Mouse (Mus musculus): ENCODE data around the gene Gm28043. TPM values are rescaled to one million over a fixed set of nuclear protein-coding genes. Genes with fewer than 3 reads are reported as not detected.
A peak's percentile ranks its signal among the peaks of the same experiment; 100 is the strongest.

Gm28043 gene
- polyA plus RNA-seq, 1 experiment, result 1.0 TPM

DNA sequence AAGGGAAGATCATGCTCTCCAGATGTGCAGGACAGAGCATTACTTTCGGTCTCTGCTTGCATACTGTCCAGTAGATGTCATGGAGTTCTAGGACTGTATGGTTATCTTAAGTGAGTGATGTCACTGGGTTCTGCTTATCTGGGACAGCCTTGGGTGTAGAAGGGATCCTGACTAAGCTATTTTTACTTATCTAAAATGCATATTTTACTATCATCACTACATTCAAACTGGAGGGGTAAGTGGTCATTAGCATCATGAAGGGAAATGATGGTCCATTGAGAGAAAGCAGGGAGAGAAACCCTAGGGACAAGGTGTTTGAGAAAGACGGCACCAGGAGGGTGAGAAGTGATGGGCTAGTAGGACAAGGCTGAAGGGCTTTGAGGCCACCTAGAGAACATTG lies 43.6 kb downstream of the Gm28043 start:
- Histone ChIP-seq H3K79me2 (ENCODE audit: control insufficient read depth, insufficient read depth) (peaks cover 14% of the 10 kb centered on the region), H3K4me2 (ENCODE audit: low read depth) (no peak overlapping the region), H3K27me3 (ENCODE audit: control insufficient read depth, insufficient read depth, insufficient read length) (no peaks in the 10 kb centered on the region), H3K4me3 (no peak overlapping the region), H3K36me3 (ENCODE audit: control insufficient read depth, insufficient read depth) (no peaks in the 10 kb centered on the region), H3ac (ENCODE audit: control insufficient read depth, insufficient read length) (no peak overlapping the region)
- TF ChIP-seq USF1 (IDR thresholded peaks at IDR 0.05; ENCODE audit: low read depth) (no peak), POLR2A (IDR thresholded peaks at IDR 0.05; ENCODE audit: insufficient read length, low read depth) (no peak), REST (IDR thresholded peaks at IDR 0.05; ENCODE audit: insufficient read depth, insufficient read length) (no peak), CEBPB (IDR thresholded peaks at IDR 0.05; ENCODE audit: insufficient read depth, poor library complexity, severe bottlenecking) (no peak), POLR2AphosphoS2 (IDR thresholded peaks at IDR 0.05; ENCODE audit: insufficient read length, low read depth) (no peak), TCF3 (IDR thresholded peaks at IDR 0.05; ENCODE audit: insufficient read length, low read depth) (no peak), MYOD1 (IDR thresholded peaks at IDR 0.05; ENCODE audit: control insufficient read depth in 1 of 3, insufficient read length in 2 of 3, low read depth in 2 of 3) (no peak), SRF (IDR thresholded peaks at IDR 0.05; ENCODE audit: control insufficient read depth, insufficient read length, low read depth) (no peak), E2F4 (IDR thresholded peaks at IDR 0.05; ENCODE audit: insufficient read depth) (no peak), TCF12 (IDR thresholded peaks at IDR 0.05; ENCODE audit: insufficient read depth, poor library complexity, severe bottlenecking) (no peak), MYOG (IDR thresholded peaks at IDR 0.05; ENCODE audit: control insufficient read depth in 1 of 3, insufficient read depth in 1 of 3, insufficient read length in 2 of 3, low read depth in 2 of 3) (no peak)

DNA sequence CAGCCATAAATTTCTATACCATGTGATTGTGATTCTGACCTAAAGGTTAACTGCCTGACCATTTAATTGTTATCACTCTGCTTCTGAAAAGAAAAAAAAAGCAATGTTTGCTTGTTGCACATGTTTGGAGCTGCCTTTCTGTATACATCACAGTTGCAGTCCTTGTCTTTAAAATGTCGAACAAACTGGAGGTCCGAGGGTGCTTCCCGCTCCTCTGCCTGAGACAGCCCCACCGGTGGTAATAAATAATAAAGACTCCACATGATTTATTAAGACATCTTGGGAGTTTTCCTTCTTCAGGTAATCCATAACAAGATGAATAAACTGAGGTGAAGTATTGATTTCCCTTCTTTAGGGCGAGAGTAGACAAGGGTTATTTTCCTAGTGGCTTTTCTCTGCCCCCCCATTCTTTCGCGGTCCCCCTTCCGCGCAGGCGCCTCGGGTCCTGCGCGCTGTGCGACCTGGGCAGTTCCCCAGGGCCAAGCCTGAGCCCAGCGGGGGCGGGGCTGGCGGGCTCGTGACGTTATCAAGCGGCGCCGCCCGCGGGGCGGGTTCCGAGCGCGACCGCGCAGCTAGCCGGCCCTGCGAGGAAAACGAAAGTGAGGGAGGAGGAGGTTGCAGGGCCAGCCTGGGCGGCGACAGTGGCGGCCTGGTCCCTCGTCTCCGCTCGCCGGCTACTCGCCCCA lies 45.5 kb downstream of the Gm28043 start, which contains the start of gene Cmtr1:
Gene Cmtr1, plus strand, starts transcription at position 520 of the 686 bp plus-strand sequence.
- H3K79me2 ChIP-seq (ENCODE audit: control insufficient read depth, insufficient read depth), result peaks cover 14% of the 10 kb centered on the region
- peak within 1 kb of the TSS; percentile 83 for H3K4me3 ChIP-seq
- no peaks in the 10 kb centered on the region for H3K36me3 ChIP-seq (ENCODE audit: control insufficient read depth, insufficient read depth)
- TF ChIP-seq REST (IDR thresholded peaks at IDR 0.05; ENCODE audit: insufficient read depth, insufficient read length) (no peak), E2F4 (IDR thresholded peaks at IDR 0.05; ENCODE audit: insufficient read depth) (peak; percentile 59), MAX (IDR thresholded peaks at IDR 0.05; ENCODE audit: low read depth) (no peak), TCF12 (IDR thresholded peaks at IDR 0.05; ENCODE audit: insufficient read depth, poor library complexity, severe bottlenecking) (no peak), USF1 (IDR thresholded peaks at IDR 0.05; ENCODE audit: low read depth) (no peak), POLR2A (IDR thresholded peaks at IDR 0.05; ENCODE audit: insufficient read length, low read depth) (peak; percentile 97), MYOD1 (IDR thresholded peaks at IDR 0.05; ENCODE audit: control insufficient read depth in 1 of 3, insufficient read length in 2 of 3, low read depth in 2 of 3) (peak in 1 of 3 experiments; percentile 25), SRF (IDR thresholded peaks at IDR 0.05; ENCODE audit: control insufficient read depth, insufficient read length, low read depth) (no peak), CEBPB (IDR thresholded peaks at IDR 0.05; ENCODE audit: insufficient read depth, poor library complexity, severe bottlenecking) (no peak), POLR2AphosphoS2 (IDR thresholded peaks at IDR 0.05; ENCODE audit: insufficient read length, low read depth) (peak; percentile 95), MYOG (IDR thresholded peaks at IDR 0.05; ENCODE audit: control insufficient read depth in 1 of 3, insufficient read depth in 1 of 3, insufficient read length in 2 of 3, low read depth in 2 of 3) (peak in 1 of 3 experiments; percentile 30), TCF3 (IDR thresholded peaks at IDR 0.05; ENCODE audit: insufficient read length, low read depth) (no peak)
- peak within 1 kb of the TSS; percentile 56 for H3ac ChIP-seq (ENCODE audit: control insufficient read depth, insufficient read length)
- no peaks in the 10 kb centered on the region for H3K27me3 ChIP-seq (ENCODE audit: control insufficient read depth, insufficient read depth, insufficient read length)
- H3K4me2 ChIP-seq (ENCODE audit: low read depth), result peak within 1 kb of the TSS; percentile 93

DNA sequence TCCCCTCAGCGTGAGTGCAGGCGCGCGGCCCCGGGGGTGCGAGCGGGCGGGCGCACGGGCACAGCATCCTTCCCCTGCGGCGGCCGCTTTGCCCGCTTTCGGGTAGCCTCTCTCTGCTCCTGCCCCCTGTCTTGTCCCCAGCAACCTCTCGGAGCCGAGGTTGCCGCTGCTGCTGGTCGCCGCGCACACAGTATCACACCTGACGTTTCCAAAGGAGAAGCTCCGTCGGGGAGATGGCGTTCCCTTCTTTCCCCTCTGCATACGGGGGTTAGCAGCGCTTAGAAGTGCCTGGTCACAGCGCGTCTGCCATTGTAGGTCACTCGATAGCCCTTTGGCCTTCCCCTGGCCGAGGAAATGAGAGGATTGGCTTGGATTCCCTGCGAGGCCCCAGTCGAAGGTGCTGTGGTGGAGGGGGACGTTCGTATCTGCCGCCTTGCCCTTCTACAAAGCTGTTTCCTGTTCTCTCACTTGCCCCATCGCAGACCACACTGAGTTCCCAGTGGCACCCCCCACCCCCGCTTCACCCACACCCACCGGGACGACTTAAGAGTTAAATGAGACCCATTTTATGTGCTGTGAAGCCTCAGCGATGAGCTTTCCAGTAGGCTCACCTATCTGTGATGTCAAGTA lies 46.2 kb downstream of the Gm28043 start:
- Histone ChIP-seq H3K4me2 (ENCODE audit: low read depth) (peak overlapping the region; percentile 93), H3K36me3 (ENCODE audit: control insufficient read depth, insufficient read depth) (no peaks in the 10 kb centered on the region), H3ac (ENCODE audit: control insufficient read depth, insufficient read length) (peak overlapping the region; percentile 56), H3K4me3 (peak overlapping the region; percentile 83), H3K79me2 (ENCODE audit: control insufficient read depth, insufficient read depth) (peaks cover 14% of the 10 kb centered on the region), H3K27me3 (ENCODE audit: control insufficient read depth, insufficient read depth, insufficient read length) (no peaks in the 10 kb centered on the region)
- TF ChIP-seq SRF (IDR thresholded peaks at IDR 0.05; ENCODE audit: control insufficient read depth, insufficient read length, low read depth), result no peak
- TF ChIP-seq REST (IDR thresholded peaks at IDR 0.05; ENCODE audit: insufficient read depth, insufficient read length), result no peak
- no peak for TF ChIP-seq USF1 (IDR thresholded peaks at IDR 0.05; ENCODE audit: low read depth)
- TF ChIP-seq E2F4 (IDR thresholded peaks at IDR 0.05; ENCODE audit: insufficient read depth), result no peak
- no peak for TF ChIP-seq TCF3 (IDR thresholded peaks at IDR 0.05; ENCODE audit: insufficient read length, low read depth)
- no peak for TF ChIP-seq MYOD1 (IDR thresholded peaks at IDR 0.05; ENCODE audit: control insufficient read depth in 1 of 3, insufficient read length in 2 of 3, low read depth in 2 of 3)
- no peak for TF ChIP-seq CEBPB (IDR thresholded peaks at IDR 0.05; ENCODE audit: insufficient read depth, poor library complexity, severe bottlenecking)
- TF ChIP-seq TCF12 (IDR thresholded peaks at IDR 0.05; ENCODE audit: insufficient read depth, poor library complexity, severe bottlenecking), result no peak

DNA sequence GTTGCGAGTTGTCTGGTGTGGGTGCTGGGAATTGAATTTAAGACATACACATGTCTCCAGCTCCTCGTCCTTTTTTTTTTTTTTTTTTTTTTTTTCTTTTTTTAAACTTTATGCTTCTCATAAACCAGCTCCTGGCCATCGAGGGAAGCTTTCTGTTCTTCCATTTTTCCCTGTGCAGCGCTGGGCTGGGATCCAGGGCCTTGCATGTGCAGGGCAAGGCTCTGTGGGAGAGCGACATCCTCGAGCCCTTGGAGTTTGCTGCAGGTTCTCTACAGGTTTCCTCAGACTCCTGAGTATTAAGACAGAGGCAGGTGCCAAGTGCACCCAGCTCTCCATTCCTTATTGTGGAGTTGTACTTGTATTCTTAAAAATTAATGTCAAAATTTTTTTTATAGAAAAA lies 47.5 kb downstream of the Gm28043 start:
- H3K27me3 ChIP-seq (ENCODE audit: control insufficient read depth, insufficient read depth, insufficient read length), result no peaks in the 10 kb centered on the region
- H3K79me2 ChIP-seq (ENCODE audit: control insufficient read depth, insufficient read depth), result peaks cover 15% of the 10 kb centered on the region
- H3ac ChIP-seq (ENCODE audit: control insufficient read depth, insufficient read length), result no peak overlapping the region
- TF ChIP-seq CEBPB (IDR thresholded peaks at IDR 0.05; ENCODE audit: insufficient read depth, poor library complexity, severe bottlenecking), result no peak
- no peak for TF ChIP-seq MYOD1 (IDR thresholded peaks at IDR 0.05; ENCODE audit: control insufficient read depth in 1 of 3, insufficient read length in 2 of 3, low read depth in 2 of 3)
- TF ChIP-seq REST (IDR thresholded peaks at IDR 0.05; ENCODE audit: insufficient read depth, insufficient read length), result no peak
- TF ChIP-seq TCF12 (IDR thresholded peaks at IDR 0.05; ENCODE audit: insufficient read depth, poor library complexity, severe bottlenecking), result no peak
- TF ChIP-seq MAX (IDR thresholded peaks at IDR 0.05; ENCODE audit: low read depth), result no peak
- TF ChIP-seq USF1 (IDR thresholded peaks at IDR 0.05; ENCODE audit: low read depth), result no peak
- TF ChIP-seq POLR2A (IDR thresholded peaks at IDR 0.05; ENCODE audit: insufficient read length, low read depth), result no peak
- no peak for TF ChIP-seq MYOG (IDR thresholded peaks at IDR 0.05; ENCODE audit: control insufficient read depth in 1 of 3, insufficient read depth in 1 of 3, insufficient read length in 2 of 3, low read depth in 2 of 3)
- TF ChIP-seq E2F4 (IDR thresholded peaks at IDR 0.05; ENCODE audit: insufficient read depth), result no peak
- TF ChIP-seq POLR2AphosphoS2 (IDR thresholded peaks at IDR 0.05; ENCODE audit: insufficient read length, low read depth), result no peak
- TF ChIP-seq SRF (IDR thresholded peaks at IDR 0.05; ENCODE audit: control insufficient read depth, insufficient read length, low read depth), result no peak
- TF ChIP-seq TCF3 (IDR thresholded peaks at IDR 0.05; ENCODE audit: insufficient read length, low read depth), result no peak
- peaks cover 4% of the 10 kb centered on the region for H3K36me3 ChIP-seq (ENCODE audit: control insufficient read depth, insufficient read depth)
- no peak overlapping the region for H3K4me2 ChIP-seq (ENCODE audit: low read depth)
- no peak overlapping the region for H3K4me3 ChIP-seq
